Mouse (Mus musculus) E14TG2a.4 (cell line): ENCODE results near the gene I830077J02Rik.

Source experiments
- H3K27me3 ChIP-seq: 2 replicates; pipeline ENCODE4 v1.6.1; 2014; ENCODE audit warnings: low read length, control low read depth; ENCODE audit not compliant: insufficient read depth
- H3K36me3 ChIP-seq: 2 replicates; pipeline ENCODE4 v1.6.1; 2014; ENCODE audit warnings: low read length, control low read depth; ENCODE audit not compliant: insufficient read depth
- H3K4me1 ChIP-seq: replicated peaks from 2 replicates; pipeline ENCODE4 v1.6.1; 2014; ENCODE audit warnings: low read depth, low read length, control low read depth
- H3K4me3 ChIP-seq: replicated peaks from 2 replicates; pipeline ENCODE4 v1.5.1; 2014; ENCODE audit warnings: mild to moderate bottlenecking, low read length
- H3K9me3 ChIP-seq: 2 replicates; pipeline ENCODE4 v1.6.1; 2014; ENCODE audit warnings: low read length, control low read depth
- CTCF ChIP-seq: conservative IDR thresholded peaks from 2 replicates; pipeline ENCODE4 v1.5.1; 2014; ENCODE audit warnings: low read length
- NANOG ChIP-seq: IDR thresholded peaks from 2 replicates; pipeline ENCODE4 v1.6.1; 2014; ENCODE audit warnings: borderline replicate concordance, low read length, mixed read lengths
- POU5F1 ChIP-seq: IDR thresholded peaks from 2 replicates; pipeline ENCODE4 v1.6.1; 2014; ENCODE audit warnings: low read length, borderline replicate concordance

The I830077J02Rik gene

DNA sequence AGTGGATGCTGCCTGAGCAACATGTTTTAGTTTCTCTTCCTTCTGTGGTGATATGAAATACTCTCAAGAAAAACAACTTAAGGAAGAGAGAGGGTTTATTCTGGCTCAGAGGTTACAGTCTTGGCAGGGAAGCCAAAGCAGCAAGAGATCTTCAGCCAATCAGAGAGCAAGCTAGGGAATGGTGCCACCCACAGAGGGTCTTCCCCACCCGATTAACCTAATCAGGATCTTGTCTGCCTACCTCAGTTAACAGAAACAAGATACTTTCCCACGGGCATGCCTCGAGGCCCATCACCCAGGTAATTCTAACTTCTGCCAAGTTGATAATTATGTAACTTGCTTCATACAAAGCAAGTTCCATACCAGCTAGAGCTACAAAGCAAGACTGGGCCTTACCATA lies 52.0 kb downstream of the I830077J02Rik start:
- Histone ChIP-seq H3K4me1 (0 out of 2 replicates have a peak, but pooled peaks cover 3% of the 10 kb centered on the region), H3K27me3 (0 out of 2 replicates have a peak, but pooled peaks cover 3% of the 10 kb centered on the region), H3K36me3 (no peaks in the 10 kb centered on the region), H3K4me3 (no peak overlapping the region), H3K9me3 (no peaks in the 10 kb centered on the region)
- TF ChIP-seq POU5F1 (no peak), NANOG (no peak), CTCF (no peak)

DNA sequence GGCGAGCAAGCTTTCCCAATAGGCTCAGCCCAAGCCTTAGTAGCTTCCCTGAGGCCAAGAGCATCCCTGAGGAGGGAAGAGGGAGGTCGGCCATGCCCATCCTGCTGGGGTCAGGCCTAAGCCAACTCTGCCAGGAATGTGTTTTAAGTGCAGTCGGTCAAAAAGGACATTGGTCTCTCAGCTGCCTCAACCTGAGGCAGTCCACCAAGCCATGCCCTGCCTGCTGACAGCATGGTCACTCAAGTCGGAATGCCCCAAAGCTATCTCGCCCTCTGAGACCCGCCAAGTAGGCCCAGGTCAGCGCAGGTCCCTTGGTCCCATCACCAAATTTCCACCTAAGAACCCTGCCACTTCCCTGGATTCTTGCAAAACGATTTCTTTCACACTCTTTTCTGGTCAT lies 53.7 kb downstream of the I830077J02Rik start:
- H3K27me3 ChIP-seq: 0 out of 2 replicates have a peak, but pooled peaks cover 3% of the 10 kb centered on the region
- no peaks in the 10 kb centered on the region for H3K36me3 ChIP-seq
- no peak for TF ChIP-seq NANOG
- TF ChIP-seq CTCF: no peak
- TF ChIP-seq POU5F1: no peak
- no peaks in the 10 kb centered on the region for H3K9me3 ChIP-seq
- 0 out of 2 replicates have a peak, but pooled peaks cover 3% of the 10 kb centered on the region for H3K4me1 ChIP-seq
- H3K4me3 ChIP-seq: no peak overlapping the region

DNA sequence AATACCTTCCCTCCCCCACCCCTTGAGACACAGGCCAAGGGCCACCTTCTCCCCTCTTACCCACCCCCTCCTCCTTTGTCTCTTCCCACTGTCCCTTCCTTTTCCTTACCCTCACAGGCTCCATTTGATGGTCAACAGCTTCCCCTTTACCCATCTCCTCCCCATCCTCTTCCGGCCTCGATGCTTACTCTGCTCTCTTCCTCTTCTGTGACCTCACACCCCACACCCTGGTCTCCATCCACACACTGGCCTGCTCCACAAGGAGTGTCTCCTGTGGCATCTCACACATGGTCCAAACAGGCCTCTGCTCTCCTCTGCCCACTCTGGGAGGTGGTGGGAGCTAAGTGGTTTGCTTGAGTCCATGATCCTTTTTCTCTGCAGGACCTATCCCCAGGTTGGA lies 54.5 kb downstream of the I830077J02Rik start:
- Histone ChIP-seq H3K4me1 (0 out of 2 replicates have a peak, but pooled peaks cover 3% of the 10 kb centered on the region), H3K4me3 (no peak overlapping the region), H3K36me3 (no peaks in the 10 kb centered on the region), H3K27me3 (no peaks in the 10 kb centered on the region), H3K9me3 (no peaks in the 10 kb centered on the region)
- TF ChIP-seq POU5F1 (no peak), NANOG (no peak), CTCF (no peak)

DNA sequence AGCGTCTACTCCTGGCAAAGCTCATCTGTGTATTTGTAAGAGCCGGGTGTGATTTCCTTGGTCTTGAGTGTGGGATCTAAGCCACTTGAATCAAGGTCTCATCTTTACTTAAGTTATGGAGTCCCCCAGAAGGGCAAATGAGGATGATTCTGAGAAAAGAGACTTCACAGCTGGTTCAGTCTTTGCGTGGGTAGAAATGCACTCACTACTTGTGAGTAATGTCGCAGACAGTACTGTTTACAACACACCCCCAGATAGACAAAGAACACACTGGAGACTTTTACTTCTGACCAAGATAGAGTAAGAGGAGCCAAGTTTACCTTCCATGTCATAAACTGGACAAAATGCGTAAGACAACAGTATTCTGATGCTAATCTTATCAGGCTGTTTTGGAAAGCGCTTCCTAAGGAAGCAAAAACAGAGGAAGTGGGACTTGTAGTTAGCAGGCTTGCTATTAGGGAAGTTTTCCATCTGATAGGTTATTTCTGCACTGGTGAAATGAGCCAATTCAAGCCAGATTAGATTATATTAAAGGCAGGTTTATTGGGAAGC lies 55.1 kb downstream of the I830077J02Rik start:
- Histone ChIP-seq H3K4me1 (0 out of 2 replicates have a peak, but pooled peaks cover 3% of the 10 kb centered on the region), H3K4me3 (no peak overlapping the region), H3K9me3 (no peaks in the 10 kb centered on the region), H3K27me3 (no peaks in the 10 kb centered on the region), H3K36me3 (no peaks in the 10 kb centered on the region)
- no peak for TF ChIP-seq POU5F1
- no peak for TF ChIP-seq CTCF
- TF ChIP-seq NANOG: no peak

DNA sequence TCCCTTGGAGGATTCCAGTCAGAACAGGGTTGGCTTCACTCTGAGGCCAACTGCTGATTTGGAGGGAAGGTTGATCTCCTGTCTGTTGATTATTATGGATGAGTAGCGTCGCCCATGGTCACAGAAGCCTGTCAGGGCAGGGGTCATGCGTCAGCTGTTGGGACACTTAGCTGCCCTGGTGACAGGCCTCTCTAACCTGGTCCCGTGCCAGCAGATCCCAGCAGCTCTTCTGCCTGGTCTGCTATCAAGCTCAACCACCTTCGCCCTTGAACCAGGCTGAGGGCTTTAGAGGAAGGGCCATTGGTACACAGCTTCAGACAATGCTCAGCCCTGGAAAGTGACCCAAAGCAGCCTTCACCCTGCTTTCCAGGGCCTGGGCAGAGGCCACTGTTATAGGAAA lies 56.4 kb downstream of the I830077J02Rik start:
- Histone ChIP-seq H3K4me3 (no peak overlapping the region), H3K36me3 (no peaks in the 10 kb centered on the region), H3K4me1 (0 out of 2 replicates have a peak, but pooled peaks cover 3% of the 10 kb centered on the region), H3K9me3 (no peaks in the 10 kb centered on the region), H3K27me3 (no peaks in the 10 kb centered on the region)
- no peak for TF ChIP-seq NANOG
- TF ChIP-seq CTCF: no peak
- no peak for TF ChIP-seq POU5F1
